Mouse (Mus musculus) cortical plate, adult 2 months (tissue): ENCODE data around the gene Phrf1. TPM values are rescaled to one million over a fixed set of nuclear protein-coding genes. Genes with fewer than 3 reads are reported as not detected.
A peak's percentile ranks its signal among the peaks of the same experiment; 100 is the strongest.

ENCODE experiments used
- H3K27ac ChIP-seq: fragments of 200-500 bp; 2 replicates; pipeline ENCODE4 v1.5.1; 2012; ENCODE audit warnings: low read length, control low read depth, inconsistent platforms; ENCODE audit not compliant: insufficient read depth
- H3K4me1 ChIP-seq: fragments of 200-500 bp; 2 replicates; pipeline ENCODE4 v1.6.1; 2011; ENCODE audit warnings: low read length; ENCODE audit not compliant: control insufficient read depth, insufficient read depth
- H3K4me3 ChIP-seq: fragments of 200-500 bp; 2 replicates; pipeline ENCODE4 v1.5.1; 2011; ENCODE audit warnings: mild to moderate bottlenecking, low read length, control low read depth; ENCODE audit not compliant: insufficient read depth
- CTCF ChIP-seq: fragments of 200-500 bp; IDR thresholded peaks from 2 replicates; pipeline ENCODE4 v1.5.1; 2011; ENCODE audit warnings: mild to moderate bottlenecking, control low read depth, low read length; ENCODE audit not compliant: insufficient read depth; ENCODE audit errors: extremely low read depth
- POLR2A ChIP-seq: fragments of 200-500 bp; IDR thresholded peaks from 2 replicates; pipeline ENCODE4 v1.6.1; 2011; ENCODE audit warnings: mild to moderate bottlenecking, low read length, control low read depth; ENCODE audit not compliant: insufficient read depth; ENCODE audit errors: extremely low read depth
- polyA plus RNA-seq: library from polyadenylated mRNA; depleted of rRNA; stranded (reverse); fragments of >200 nt; gene quantifications from 2 replicates; pipeline ENCODE4 v1.2.3, GENCODE M21; 2012

Gene Phrf1
- polyA plus RNA-seq, 1 experiment: 26.0 TPM

- TF ChIP-seq POLR2A: no peak
- TF ChIP-seq CTCF: no peak
- H3K4me1 ChIP-seq: no peaks in the 10 kb centered on the region; the same call in 1 of the 2 replicates
- H3K4me3 ChIP-seq: no peak overlapping the region
- H3K27ac ChIP-seq: no peak overlapping the region
These were observed 10.4 kb upstream of the Phrf1 start for GRCm38 (mm10) chr7:141218141-141218540.

- no peak overlapping the region for H3K27ac ChIP-seq
- no peaks in the 10 kb centered on the region; the same call in 1 of the 2 replicates for H3K4me1 ChIP-seq
- no peak overlapping the region for H3K4me3 ChIP-seq
- TF ChIP-seq POLR2A (no peak), CTCF (no peak)
These were observed 9.9 kb upstream of the Phrf1 start for GRCm38 (mm10) chr7:141218557-141219133.

GRCm38 (mm10) chr7:141219558-141220099, 9.0 kb upstream of the Phrf1 start:
- Histone ChIP-seq H3K27ac (no peak overlapping the region), H3K4me3 (no peak overlapping the region), H3K4me1 (no peaks in the 10 kb centered on the region; the same call in 1 of the 2 replicates)
- TF ChIP-seq CTCF: no peak
- TF ChIP-seq POLR2A: no peak

- Histone ChIP-seq H3K27ac (no peak overlapping the region), H3K4me3 (no peak overlapping the region), H3K4me1 (no peaks in the 10 kb centered on the region)
- TF ChIP-seq POLR2A (no peak), CTCF (no peak)
These were observed 8.2 kb upstream of the Phrf1 start for GRCm38 (mm10) chr7:141220377-141220776.

- no peak for TF ChIP-seq CTCF
- no peak for TF ChIP-seq POLR2A
These were observed 7.1 kb upstream of the Phrf1 start for GRCm38 (mm10) chr7:141221249-141222125.

GRCm38 (mm10) chr7:141222126-141222467, 6.5 kb upstream of the Phrf1 start:
- no peaks in the 10 kb centered on the region for H3K4me1 ChIP-seq
- H3K27ac ChIP-seq: no peak overlapping the region
- peak overlapping the region; percentile 32 for H3K4me3 ChIP-seq
- no peak for TF ChIP-seq CTCF
- no peak for TF ChIP-seq POLR2A

More at GRCm38 (mm10) chr7:141221249-141222125, 7.1 kb upstream of the Phrf1 start:
- peak overlapping the region; percentile 32 for H3K4me3 ChIP-seq
- no peaks in the 10 kb centered on the region for H3K4me1 ChIP-seq
- H3K27ac ChIP-seq: no peak overlapping the region

GRCm38 (mm10) chr7:141222696-141223215, 5.8 kb upstream of the Phrf1 start:
- Histone ChIP-seq H3K27ac (no peak overlapping the region), H3K4me3 (no peak overlapping the region), H3K4me1 (no peaks in the 10 kb centered on the region)
- TF ChIP-seq POLR2A (no peak), CTCF (no peak)

- Histone ChIP-seq H3K4me1 (peaks cover 6% of the 10 kb centered on the region; the same call in 1 of the 2 replicates), H3K4me3 (no peak overlapping the region), H3K27ac (no peak overlapping the region)
- TF ChIP-seq POLR2A (no peak), CTCF (no peak)
These were observed 2.0 kb upstream of the Phrf1 start for GRCm38 (mm10) chr7:141226535-141226934.

GRCm38 (mm10) chr7:141227796-141228195, 788 bp upstream of the Phrf1 start:
- Histone ChIP-seq H3K4me3 (peak overlapping the region; percentile 53; the same call in 1 of the 2 replicates), H3K4me1 (peaks cover 6% of the 10 kb centered on the region; the same call in 1 of the 2 replicates), H3K27ac (no peak overlapping the region)
- no peak for TF ChIP-seq POLR2A
- no peak for TF ChIP-seq CTCF

GRCm38 (mm10) chr7:141229702-141230101, 1.1 kb downstream of the Phrf1 start:
- Histone ChIP-seq H3K4me1 (peaks cover 6% of the 10 kb centered on the region; the same call in 1 of the 2 replicates), H3K4me3 (peak overlapping the region; percentile 53), H3K27ac (no peak overlapping the region)
- TF ChIP-seq POLR2A (no peak), CTCF (no peak)
